Comparison of ENCODE assay signal across 32 mouse cellular contexts in genomic region chr9:67527726-67528125, GRCm38 (mm10). TPM values are rescaled to one million over a fixed set of nuclear protein-coding genes. Genes with fewer than 3 reads are reported as not detected.
DNase-seq lines count a peak whose midpoint lies in the region; ATAC-seq and TF ChIP-seq lines count a peak whose summit lies in the region.
"Had no signal": no experiment of that assay in that cellular context is flagged by ENCODE, and none has a peak within 500 bp of the region (broad histone marks: within the 10 kb centered on the region; RNA-seq: fewer than 3 reads in every experiment).

No protein-coding gene starts in this region.

- no peak overlapping the region for H3K4me2 ChIP-seq in forebrain, embryonic 13.5 days
- no peak overlapping the region for H3K4me2 ChIP-seq in hindbrain, postnatal 0 days (ENCODE audit: low read depth, low read length)
- H3K4me2 ChIP-seq in midbrain, postnatal 0 days (ENCODE audit: low read depth, low read length, poor library complexity, severe bottlenecking), result no peak overlapping the region
- H3K4me2 ChIP-seq in midbrain, embryonic 16.5 days (ENCODE audit: low read length), result no peak overlapping the region
- H3K4me2 ChIP-seq: embryonic facial prominence, embryonic 12.5 days; heart, embryonic 15.5 days; hindbrain, embryonic 12.5 days; kidney, embryonic 15.5 days; liver, embryonic 13.5 days; midbrain, embryonic 12.5 days had no signal

- H3K9me3 ChIP-seq in forebrain, embryonic 13.5 days (replicated peaks), result no peaks in the 10 kb centered on the region
- H3K9me3 ChIP-seq in forebrain, embryonic 10.5 days, result no peaks in the 10 kb centered on the region
- no peaks in the 10 kb centered on the region for H3K9me3 ChIP-seq in hindbrain, postnatal 0 days (ENCODE audit: low read length)
- no peaks in the 10 kb centered on the region for H3K9me3 ChIP-seq in hindbrain, embryonic 10.5 days
- no peaks in the 10 kb centered on the region for H3K9me3 ChIP-seq in midbrain, postnatal 0 days (ENCODE audit: low read length)
- H3K9me3 ChIP-seq in midbrain, embryonic 16.5 days (replicated peaks; ENCODE audit: control insufficient read depth, low read length, poor library complexity, severe bottlenecking), result no peaks in the 10 kb centered on the region
- H3K9me3 ChIP-seq: embryonic facial prominence, embryonic 12.5 days; heart, embryonic 10.5 days; heart, embryonic 15.5 days; hindbrain, embryonic 12.5 days; kidney, embryonic 15.5 days; liver, embryonic 13.5 days; megakaryocyte, embryonic 14.5 days; midbrain, embryonic 12.5 days had no signal

- no peak for TF ChIP-seq CTCF in hindbrain, postnatal 0 days (IDR thresholded peaks at IDR 0.05; ENCODE audit: low read depth)
- no peak for TF ChIP-seq CTCF in midbrain, postnatal 0 days (IDR thresholded peaks at IDR 0.05)

- ATAC-seq in forebrain, embryonic 13.5 days, result peak; percentile 72; the same call in 1 of the 2 replicates
- peak; percentile 73 for ATAC-seq in hindbrain, postnatal 0 days
- no peak for ATAC-seq in midbrain, postnatal 0 days (ENCODE audit: low FRiP score)
- ATAC-seq in midbrain, embryonic 16.5 days, result no peak
- ATAC-seq: inflammation-experienced regulatory T-cells, adult 6 months; lung, postnatal 0 days; Patski had no signal

- WGBS in forebrain, embryonic 13.5 days, result 80% methylated on average over 2 of the region's 2 CpGs
- WGBS in forebrain, embryonic 10.5 days, result 96% methylated on average over 2 of the region's 2 CpGs
- WGBS in hindbrain, postnatal 0 days, result 54% methylated on average over 2 of the region's 2 CpGs
- WGBS in hindbrain, embryonic 10.5 days, result 96% methylated on average over 2 of the region's 2 CpGs
- 68% methylated on average over 2 of the region's 2 CpGs for WGBS in midbrain, postnatal 0 days
- WGBS in midbrain, embryonic 16.5 days, result 56% methylated on average over 2 of the region's 2 CpGs

- no peak for DNase-seq in forebrain, embryonic 10.5 days (ENCODE audit: extremely low spot score, low spot score)
- peak; percentile 53 for DNase-seq in hindbrain, postnatal 0 days (ENCODE audit: low spot score)
- DNase-seq in hindbrain, embryonic 10.5 days (ENCODE audit: low spot score), result no peak
- peak; percentile 56 for DNase-seq in midbrain, postnatal 0 days (ENCODE audit: low spot score)
- DNase-seq in liver, result no peak
- DNase-seq: adrenal gland, postnatal 10 days; cerebellum, adult 8-10 months; embryo, embryonic 11 days; gastrocnemius, postnatal 10 days; kidney, adult 18-20 months; kidney, postnatal 25 days; liver, embryonic 13.5 days; lung, adult 18-20 months; lung, postnatal 4 days; retina, postnatal 1 day; right cerebral cortex, postnatal 14 days; thymus, postnatal 4 days had no signal

- no peaks in the 10 kb centered on the region for H3K36me3 ChIP-seq in forebrain, embryonic 13.5 days (ENCODE audit: poor library complexity, severe bottlenecking)
- no peaks in the 10 kb centered on the region for H3K36me3 ChIP-seq in forebrain, embryonic 10.5 days (replicated peaks)
- no peaks in the 10 kb centered on the region for H3K36me3 ChIP-seq in hindbrain, postnatal 0 days (ENCODE audit: insufficient read depth, low read length)
- no peaks in the 10 kb centered on the region for H3K36me3 ChIP-seq in hindbrain, embryonic 10.5 days
- no peaks in the 10 kb centered on the region for H3K36me3 ChIP-seq in midbrain, postnatal 0 days (ENCODE audit: insufficient read depth, low read length)
- H3K36me3 ChIP-seq in midbrain, embryonic 16.5 days (ENCODE audit: control insufficient read depth, insufficient read depth, low read length), result no peaks in the 10 kb centered on the region
- H3K36me3 ChIP-seq: embryonic facial prominence, embryonic 12.5 days; heart, embryonic 10.5 days; heart, embryonic 15.5 days; hindbrain, embryonic 12.5 days; kidney, embryonic 15.5 days; liver, embryonic 13.5 days; midbrain, embryonic 12.5 days had no signal

- 0 out of 2 replicates have a peak, but pooled peaks cover 4% of the 10 kb centered on the region for H3K4me1 ChIP-seq in forebrain, embryonic 13.5 days
- H3K4me1 ChIP-seq in forebrain, embryonic 10.5 days, result 0 out of 2 replicates have a peak, but pooled peaks cover 2% of the 10 kb centered on the region
- H3K4me1 ChIP-seq in hindbrain, postnatal 0 days (ENCODE audit: insufficient read depth, low read length), result 0 out of 2 replicates have a peak, but pooled peaks cover 3% of the 10 kb centered on the region
- peaks cover 6% of the 10 kb centered on the region; the same call in 1 of the 2 replicates for H3K4me1 ChIP-seq in hindbrain, embryonic 10.5 days (replicated peaks)
- 0 out of 2 replicates have a peak, but pooled peaks cover 2% of the 10 kb centered on the region for H3K4me1 ChIP-seq in midbrain, postnatal 0 days (ENCODE audit: insufficient read depth, low read length)
- no peaks in the 10 kb centered on the region for H3K4me1 ChIP-seq in midbrain, embryonic 16.5 days (ENCODE audit: control insufficient read depth, insufficient read depth, low read length)
- H3K4me1 ChIP-seq: liver, embryonic 13.5 days; megakaryocyte, embryonic 14.5 days; midbrain, embryonic 12.5 days had no signal

- H3K27me3 ChIP-seq in forebrain, embryonic 13.5 days, result no peaks in the 10 kb centered on the region
- no peaks in the 10 kb centered on the region for H3K27me3 ChIP-seq in forebrain, embryonic 10.5 days (ENCODE audit: poor library complexity, severe bottlenecking)
- no peaks in the 10 kb centered on the region for H3K27me3 ChIP-seq in hindbrain, postnatal 0 days (ENCODE audit: insufficient read depth, low read length)
- no peaks in the 10 kb centered on the region for H3K27me3 ChIP-seq in hindbrain, embryonic 10.5 days (ENCODE audit: insufficient read depth, poor library complexity, severe bottlenecking)
- no peaks in the 10 kb centered on the region for H3K27me3 ChIP-seq in midbrain, postnatal 0 days (ENCODE audit: insufficient read depth, low read length)
- H3K27me3 ChIP-seq in midbrain, embryonic 16.5 days (ENCODE audit: control insufficient read depth, insufficient read depth, low read depth, low read length), result no peaks in the 10 kb centered on the region
- H3K27me3 ChIP-seq: embryonic facial prominence, embryonic 12.5 days; heart, embryonic 15.5 days; hindbrain, embryonic 12.5 days; kidney, embryonic 15.5 days; liver, embryonic 13.5 days; megakaryocyte, embryonic 14.5 days; midbrain, embryonic 12.5 days; Patski had no signal

- H3K27ac ChIP-seq in forebrain, embryonic 13.5 days, result peak overlapping the region; percentile 4; the same call in 1 of the 2 replicates
- no peak overlapping the region for H3K27ac ChIP-seq in forebrain, embryonic 10.5 days
- no peak overlapping the region for H3K27ac ChIP-seq in hindbrain, postnatal 0 days
- no peak overlapping the region for H3K27ac ChIP-seq in hindbrain, embryonic 10.5 days
- no peak overlapping the region for H3K27ac ChIP-seq in midbrain, postnatal 0 days (ENCODE audit: low read depth, low read length)
- no peak overlapping the region for H3K27ac ChIP-seq in midbrain, embryonic 16.5 days (ENCODE audit: low read length)
- H3K27ac ChIP-seq: embryonic facial prominence, embryonic 12.5 days; heart, embryonic 15.5 days; hindbrain, embryonic 12.5 days; kidney, embryonic 15.5 days; left cerebral cortex, adult 2 months; liver, embryonic 13.5 days; midbrain, embryonic 12.5 days had no signal

- H3K9ac ChIP-seq in forebrain, embryonic 13.5 days, result no peak overlapping the region
- H3K9ac ChIP-seq in hindbrain, postnatal 0 days (replicated peaks; ENCODE audit: low read length), result no peak overlapping the region
- H3K9ac ChIP-seq in midbrain, postnatal 0 days (replicated peaks; ENCODE audit: low read length, poor library complexity, severe bottlenecking), result no peak overlapping the region
- no peak overlapping the region for H3K9ac ChIP-seq in midbrain, embryonic 16.5 days (ENCODE audit: low read depth, low read length)
- H3K9ac ChIP-seq: embryonic facial prominence, embryonic 12.5 days; heart, embryonic 15.5 days; hindbrain, embryonic 12.5 days; kidney, embryonic 15.5 days; liver, embryonic 13.5 days; midbrain, embryonic 12.5 days had no signal

- H3K4me3 ChIP-seq in forebrain, embryonic 13.5 days, result no peak overlapping the region
- no peak overlapping the region for H3K4me3 ChIP-seq in forebrain, embryonic 10.5 days
- no peak overlapping the region for H3K4me3 ChIP-seq in hindbrain, postnatal 0 days (ENCODE audit: low read length)
- no peak overlapping the region for H3K4me3 ChIP-seq in hindbrain, embryonic 10.5 days
- H3K4me3 ChIP-seq in midbrain, postnatal 0 days (ENCODE audit: low read depth, low read length), result no peak overlapping the region
- no peak overlapping the region for H3K4me3 ChIP-seq in midbrain, embryonic 16.5 days (ENCODE audit: low read depth, low read length)
- H3K4me3 ChIP-seq: embryonic facial prominence, embryonic 12.5 days; heart, embryonic 10.5 days; heart, embryonic 15.5 days; hindbrain, embryonic 12.5 days; kidney, embryonic 15.5 days; left cerebral cortex, adult 2 months; liver, embryonic 13.5 days; megakaryocyte, embryonic 14.5 days; midbrain, embryonic 12.5 days had no signal

RNA-seq across cellular contexts. Expression of gene Tln2, which starts 31.8 kb away (rescaled TPM):
- polyA plus RNA-seq in forebrain, embryonic 13.5 days (2015; fragmentation: Nextera tagmentation; extraction: Ambion mirVana), result 18.5 and 20.0 TPM in 2 replicates
- polyA plus RNA-seq in forebrain, embryonic 10.5 days (2016; fragmentation: Nextera tagmentation; extraction: Ambion mirVana), result 27.6 and 30.0 TPM in 2 replicates
- 71.1 and 72.8 TPM in 2 replicates for total RNA-seq in hindbrain, postnatal 0 days (2014; rRNA removed)
- polyA plus RNA-seq in hindbrain, postnatal 0 days (2015; fragmentation: Nextera tagmentation; extraction: Ambion mirVana), result 51.8 and 59.3 TPM in 2 replicates
- 22.9 and 32.9 TPM in 2 replicates for polyA plus RNA-seq in hindbrain, embryonic 10.5 days (2016; fragmentation: Nextera tagmentation; extraction: Ambion mirVana)
- 66.7 and 69.7 TPM in 2 replicates for total RNA-seq in midbrain, postnatal 0 days (2014; rRNA removed)
- polyA plus RNA-seq in midbrain, postnatal 0 days (2015; fragmentation: Nextera tagmentation; extraction: Ambion mirVana), result 47.4 and 49.4 TPM in 2 replicates
- 24.8 and 26.7 TPM in 2 replicates for polyA plus RNA-seq in midbrain, embryonic 16.5 days (2015; fragmentation: Nextera tagmentation; extraction: Ambion mirVana)
- total RNA-seq: MEL; monocyte, adult 5-6 weeks had no signal

Comparison
In these comparisons a context has a peak if more than half of its experiments do, and no peak if none do; other contexts are left out.
1. DNase-seq: peak in hindbrain, postnatal 0 days (single experiment) and midbrain, postnatal 0 days (single experiment); none in forebrain, embryonic 10.5 days (single experiment), hindbrain, embryonic 10.5 days (single experiment) and liver (single experiment).
2. ATAC-seq: peak in forebrain, embryonic 13.5 days (single experiment) and hindbrain, postnatal 0 days (single experiment); none in midbrain, postnatal 0 days (single experiment) and midbrain, embryonic 16.5 days (single experiment).